Mouse (Mus musculus) lung, postnatal 0 days (tissue): ENCODE data around the gene Cass4. TPM values are rescaled to one million over a fixed set of nuclear protein-coding genes. Genes with fewer than 3 reads are reported as not detected.
A peak's percentile ranks its signal among the peaks of the same experiment; 100 is the strongest.

Source experiments
- ATAC-seq: fragments of 200-750 bp; cut with Nextera tagmentation; 2 replicates; pipeline ENCODE4 v1.8.0; 2017; ENCODE audit warnings: moderate library complexity
- DNase-seq: peaks from one replicate; pipeline ENCODE4 v3.0.0-alpha.2; 2016; ENCODE audit warnings: low spot score
- H3K27ac ChIP-seq: fragments of 300-500 bp; sonication (generic); 2 replicates; pipeline ENCODE4 v1.5.1; 2014; ENCODE audit warnings: antibody characterized with exemption, mild to moderate bottlenecking, low read length, mixed read lengths
- H3K27me3 ChIP-seq: fragments of 300-500 bp; sonication (generic); replicated peaks from 2 replicates; pipeline ENCODE4 v1.6.1; 2014; ENCODE audit warnings: low read length, mixed read lengths; ENCODE audit not compliant: insufficient read depth
- H3K36me3 ChIP-seq: fragments of 300-500 bp; sonication (generic); 2 replicates; pipeline ENCODE4 v1.6.1; 2014; ENCODE audit warnings: low read length, mixed read lengths; ENCODE audit not compliant: insufficient read depth
- H3K4me1 ChIP-seq: fragments of 300-500 bp; sonication (generic); 2 replicates; pipeline ENCODE4 v1.6.1; 2014; ENCODE audit warnings: antibody characterized with exemption, low read depth, low read length, mixed read lengths; ENCODE audit not compliant: insufficient read depth
- H3K4me2 ChIP-seq: fragments of 300-500 bp; sonication (generic); replicated peaks from 2 replicates; pipeline ENCODE4 v1.6.1; 2014; ENCODE audit warnings: low read depth, mild to moderate bottlenecking, low read length, moderate library complexity, mixed read lengths
- H3K4me3 ChIP-seq: fragments of 300-500 bp; sonication (generic); 2 replicates; pipeline ENCODE4 v1.5.1; 2014; ENCODE audit warnings: low read depth, low read length
- H3K9ac ChIP-seq: fragments of 300-500 bp; sonication (generic); replicated peaks from 2 replicates; pipeline ENCODE4 v1.6.1; 2014; ENCODE audit warnings: low read depth, mild to moderate bottlenecking
- H3K9me3 ChIP-seq: fragments of 300-500 bp; sonication (generic); 2 replicates; pipeline ENCODE4 v1.6.1; 2016; ENCODE audit warnings: low read length, mixed read lengths
- CTCF ChIP-seq: IDR thresholded peaks from 2 replicates; pipeline ENCODE4 v1.5.1; 2016; ENCODE audit warnings: antibody characterized with exemption, mild to moderate bottlenecking
- EP300 ChIP-seq: IDR thresholded peaks from 2 replicates; pipeline ENCODE4 v1.6.1; 2016; ENCODE audit warnings: antibody characterized with exemption, mild to moderate bottlenecking, control low read depth
- WGBS: fragments of 180-500 bp; shearing (Covaris S2); extraction: QIAGEN DNeasy Blood & Tissue Kit; methylation state at CpG from one replicate; pipeline ENCODE4 v1.1.7; 2014; 5-methylcytosine and 5-hydroxymethylcytosine counted together
- polyA plus RNA-seq: library from polyadenylated mRNA; unstranded; fragments of >200 nt; fragmentation: Nextera tagmentation; extraction: Ambion mirVana; gene quantifications from 2 replicates; pipeline ENCODE4 v1.2.1, GENCODE M21; 2015

Gene Cass4
- polyA plus RNA-seq, 1 experiment from 2014 or later, result 9.3 TPM

DNA sequence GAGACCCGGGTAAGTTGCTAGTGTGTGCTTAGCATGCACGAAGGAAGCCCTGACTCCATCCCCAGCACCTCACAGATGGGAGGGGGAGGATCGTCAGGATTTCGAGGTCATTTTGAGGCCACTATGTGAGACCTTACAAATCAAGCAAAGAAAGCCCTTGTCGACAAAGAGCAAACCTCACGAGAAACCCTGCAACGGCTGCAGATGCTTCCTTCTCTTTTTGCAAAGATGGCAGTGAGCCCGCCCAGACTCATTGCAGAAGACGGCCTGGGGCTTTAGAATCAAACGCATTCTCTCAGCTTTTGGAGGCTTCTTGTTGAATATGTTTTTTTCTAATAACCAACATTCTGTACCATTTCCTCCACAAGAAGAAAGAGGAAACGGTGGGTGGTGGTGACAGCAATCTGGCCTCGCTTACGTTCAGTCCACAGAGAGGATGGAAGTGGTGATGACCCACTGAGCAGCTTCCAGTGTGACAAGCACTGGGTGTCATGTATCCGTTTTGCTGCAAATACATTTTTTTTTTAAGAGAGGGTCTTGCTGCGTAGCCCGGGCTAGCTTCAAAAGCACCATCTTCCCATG is 43.9 kb downstream of the Cass4 start:
- H3K27ac ChIP-seq, result no peak overlapping the region
- H3K36me3 ChIP-seq, result no peaks in the 10 kb centered on the region
- DNase-seq, result no peak
- no peak overlapping the region for H3K4me3 ChIP-seq
- no peak overlapping the region for H3K9ac ChIP-seq
- TF ChIP-seq EP300 (no peak), CTCF (no peak)
- 45% methylated on average over 16 of the region's 16 CpGs for WGBS
- no peak for ATAC-seq
- no peak overlapping the region for H3K4me2 ChIP-seq
- peaks cover 10% of the 10 kb centered on the region; the same call in 1 of the 2 replicates for H3K4me1 ChIP-seq
- H3K9me3 ChIP-seq, result no peaks in the 10 kb centered on the region
- no peaks in the 10 kb centered on the region for H3K27me3 ChIP-seq

DNA sequence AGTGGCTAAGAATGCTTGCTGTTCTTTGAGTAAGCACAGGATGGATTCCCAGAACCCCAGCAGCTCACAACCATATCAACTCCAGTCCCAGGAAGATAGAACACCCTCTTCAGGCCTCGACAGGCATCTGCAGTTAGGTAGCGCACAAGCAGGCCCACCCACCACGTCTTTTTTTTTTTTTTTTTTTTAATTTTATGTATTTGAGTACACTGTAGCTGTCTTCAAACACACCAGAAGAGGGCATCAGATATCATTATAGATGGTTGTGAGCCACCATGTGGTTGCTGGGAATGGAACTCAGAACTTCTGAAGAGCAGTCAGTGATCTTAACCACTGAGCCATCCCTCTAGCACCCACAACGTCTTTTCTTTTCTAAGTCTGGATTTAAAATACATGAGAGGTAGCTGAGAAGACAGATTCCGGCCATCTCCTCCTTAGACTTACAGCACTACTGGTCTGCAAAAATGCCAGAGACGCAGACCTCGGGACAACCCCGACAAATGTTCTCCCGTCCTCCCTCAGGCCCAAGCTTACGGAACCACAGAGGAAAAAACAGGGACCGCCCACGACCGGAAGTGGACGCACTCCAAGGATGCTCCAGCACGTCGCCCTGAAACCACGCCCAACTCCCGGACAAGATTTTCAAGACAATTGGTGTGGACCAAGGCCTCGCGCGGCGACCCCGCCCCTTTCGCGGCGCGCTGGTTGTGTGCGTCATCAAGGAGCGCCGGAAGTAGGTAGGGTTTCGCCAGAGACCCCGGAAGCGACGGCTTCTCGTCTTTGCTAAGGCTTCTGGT is 46.4 kb downstream of the Cass4 start, which contains the start of gene Rtf2:
TSS of gene Rtf2 (plus strand) at position 714 of the 797 bp plus-strand sequence.
- ATAC-seq, result peak; percentile 98
- peak within 1 kb of the TSS; percentile 71 for H3K9ac ChIP-seq
- WGBS, result 2% methylated on average over 35 of the region's 35 CpGs
- H3K9me3 ChIP-seq, result no peaks in the 10 kb centered on the region
- peak within 1 kb of the TSS; percentile 61 for H3K27ac ChIP-seq
- peak; percentile 99 for DNase-seq
- peak within 1 kb of the TSS; percentile 73 for H3K4me2 ChIP-seq
- H3K36me3 ChIP-seq, result no peaks in the 10 kb centered on the region
- 0 out of 2 replicates have a peak, but pooled peaks have one; percentile 9 for TF ChIP-seq CTCF
- TF ChIP-seq EP300, result peak; percentile 43; the same call in 1 of the 2 replicates
- H3K4me1 ChIP-seq, result peaks cover 10% of the 10 kb centered on the region; the same call in 1 of the 2 replicates
- H3K4me3 ChIP-seq, result peak within 1 kb of the TSS; percentile 87
- H3K27me3 ChIP-seq, result no peaks in the 10 kb centered on the region

GRCm38 (mm10) chr2:172440640-172441005 is 47.0 kb downstream of the Cass4 start:
- H3K9me3 ChIP-seq, result no peaks in the 10 kb centered on the region
- DNase-seq, result no peak
- peak overlapping the region; percentile 73 for H3K4me2 ChIP-seq
- H3K36me3 ChIP-seq, result peaks cover 2% of the 10 kb centered on the region; the same call in 1 of the 2 replicates
- peak overlapping the region; percentile 71 for H3K9ac ChIP-seq
- no peak for TF ChIP-seq CTCF
- TF ChIP-seq EP300, result no peak
- H3K27ac ChIP-seq, result peak overlapping the region; percentile 61
- H3K4me3 ChIP-seq, result peak overlapping the region; percentile 87
- no peaks in the 10 kb centered on the region for H3K27me3 ChIP-seq
- WGBS, result 0% methylated on average over 21 of the region's 21 CpGs
- peak; percentile 61 for ATAC-seq
- H3K4me1 ChIP-seq, result peaks cover 10% of the 10 kb centered on the region; the same call in 1 of the 2 replicates

GRCm38 (mm10) chr2:172441176-172441575 is 47.6 kb downstream of the Cass4 start:
- peak overlapping the region; percentile 61; the same call in 1 of the 2 replicates for H3K27ac ChIP-seq
- peak; percentile 48 for DNase-seq

DNA sequence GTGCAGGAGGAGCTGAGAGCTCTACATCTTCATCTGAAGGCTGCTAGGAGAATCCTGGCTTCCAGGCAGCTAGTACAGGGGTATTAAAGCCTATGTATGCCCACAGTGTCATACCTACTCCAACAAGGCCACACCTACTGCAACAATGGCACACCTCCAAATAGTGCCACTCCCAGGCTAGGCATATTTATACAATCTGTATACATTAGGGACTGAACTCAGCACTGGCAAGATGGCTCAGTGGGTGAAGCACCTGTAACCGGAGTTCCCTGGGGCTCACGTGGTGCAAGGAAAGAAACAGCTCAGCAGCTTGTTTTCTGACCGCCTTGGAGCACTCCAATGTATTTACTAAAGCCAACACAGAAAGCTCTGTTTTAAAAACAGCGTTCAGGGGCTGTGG is 52.0 kb downstream of the Cass4 start:
- no peak for TF ChIP-seq EP300
- no peak for TF ChIP-seq CTCF
- H3K4me3 ChIP-seq, result no peak overlapping the region
- WGBS, result 87% methylated on average over 4 of the region's 4 CpGs

More at GRCm38 (mm10) chr2:172441176-172441575, 47.6 kb downstream of the Cass4 start:
- Histone ChIP-seq H3K36me3 (peaks cover 8% of the 10 kb centered on the region; the same call in 1 of the 2 replicates), H3K27me3 (no peaks in the 10 kb centered on the region), H3K4me3 (peak overlapping the region; percentile 87), H3K9me3 (no peaks in the 10 kb centered on the region), H3K4me2 (peak overlapping the region; percentile 73), H3K9ac (peak overlapping the region; percentile 71), H3K4me1 (peaks cover 10% of the 10 kb centered on the region; the same call in 1 of the 2 replicates)
- TF ChIP-seq EP300, result no peak
- no peak for TF ChIP-seq CTCF
- 27% methylated on average over 6 of the region's 6 CpGs for WGBS
- no peak for ATAC-seq

GRCm38 (mm10) chr2:172447317-172447716 is 53.7 kb downstream of the Cass4 start:
- no peak overlapping the region for H3K27ac ChIP-seq
- peaks cover 55% of the 10 kb centered on the region; the same call in 1 of the 2 replicates for H3K36me3 ChIP-seq
- WGBS, result 91% methylated on average over 6 of the region's 6 CpGs

More for the DNA sequence above, 52.0 kb downstream of the Cass4 start:
- no peak overlapping the region for H3K9ac ChIP-seq
- H3K27me3 ChIP-seq, result no peaks in the 10 kb centered on the region
- ATAC-seq, result no peak
- no peaks in the 10 kb centered on the region for H3K9me3 ChIP-seq
- H3K27ac ChIP-seq, result no peak overlapping the region
- H3K36me3 ChIP-seq, result peaks cover 51% of the 10 kb centered on the region; the same call in 1 of the 2 replicates
- H3K4me1 ChIP-seq, result peaks cover 10% of the 10 kb centered on the region; the same call in 1 of the 2 replicates
- no peak for DNase-seq
- H3K4me2 ChIP-seq, result no peak overlapping the region

More at GRCm38 (mm10) chr2:172447317-172447716, 53.7 kb downstream of the Cass4 start:
- ATAC-seq (0 out of 2 replicates have a peak, but pooled peaks have one; percentile 21), DNase-seq (no peak)
- Histone ChIP-seq H3K9ac (no peak overlapping the region), H3K4me3 (no peak overlapping the region), H3K4me1 (no peaks in the 10 kb centered on the region), H3K4me2 (no peak overlapping the region), H3K27me3 (no peaks in the 10 kb centered on the region), H3K9me3 (no peaks in the 10 kb centered on the region)
- TF ChIP-seq EP300 (no peak), CTCF (peak; percentile 67)
